Mouse (Mus musculus): ENCODE results near the gene Gm20388.

The Gm20388 gene

DNA sequence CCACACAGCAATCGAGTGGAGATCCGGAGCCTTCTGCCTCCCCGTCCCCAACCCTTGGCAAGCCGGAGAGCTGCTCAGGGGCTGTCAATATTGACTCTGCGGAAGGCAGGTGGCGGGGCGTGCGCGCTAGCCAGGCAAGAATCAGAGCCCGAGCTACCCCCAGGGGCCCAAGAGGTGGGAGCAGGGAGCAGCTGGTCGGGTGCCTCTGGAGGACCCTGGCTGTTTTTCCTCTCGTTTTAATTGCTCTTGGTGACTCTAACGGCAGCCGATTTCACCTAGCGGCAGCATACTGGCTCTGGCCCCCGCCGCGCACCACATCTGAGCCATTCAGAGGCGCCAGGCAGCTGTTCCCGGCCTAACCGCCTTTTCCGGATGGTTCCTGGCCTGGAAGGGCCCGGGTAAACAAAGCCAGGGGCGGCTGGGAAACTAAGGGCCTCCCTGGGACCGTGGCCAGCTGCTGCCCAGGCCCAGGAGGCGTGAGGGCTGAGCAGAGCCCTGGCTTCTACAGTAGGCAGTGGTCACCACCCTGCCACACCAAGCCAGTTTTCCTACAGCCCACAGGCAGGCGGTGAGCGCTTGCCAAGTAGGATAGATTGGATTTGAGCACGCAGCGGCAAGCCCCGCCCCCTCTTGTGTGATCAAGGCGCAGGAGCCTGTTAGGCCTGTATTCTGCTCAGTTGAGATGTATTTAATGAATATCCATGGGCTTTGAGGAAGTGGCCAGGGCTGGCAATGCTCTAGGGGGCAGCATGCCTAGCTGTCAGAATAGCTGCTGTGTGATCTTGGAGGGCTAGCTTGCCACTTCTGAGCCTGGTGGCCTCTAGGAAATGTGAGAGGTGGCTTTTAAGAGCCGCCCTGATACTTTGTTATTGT is 506.1 kb downstream of the Gm20388 start:
- DNase-seq (ENCODE audit: low spot score): peak; percentile 85

GRCm38 (mm10) chr8:120418188-120418587 is 507.5 kb downstream of the Gm20388 start:
- no peak for DNase-seq (ENCODE audit: low spot score)

GRCm38 (mm10) chr8:120419675-120420074 is 509.0 kb downstream of the Gm20388 start:
- no peak for DNase-seq (ENCODE audit: low spot score)

DNA sequence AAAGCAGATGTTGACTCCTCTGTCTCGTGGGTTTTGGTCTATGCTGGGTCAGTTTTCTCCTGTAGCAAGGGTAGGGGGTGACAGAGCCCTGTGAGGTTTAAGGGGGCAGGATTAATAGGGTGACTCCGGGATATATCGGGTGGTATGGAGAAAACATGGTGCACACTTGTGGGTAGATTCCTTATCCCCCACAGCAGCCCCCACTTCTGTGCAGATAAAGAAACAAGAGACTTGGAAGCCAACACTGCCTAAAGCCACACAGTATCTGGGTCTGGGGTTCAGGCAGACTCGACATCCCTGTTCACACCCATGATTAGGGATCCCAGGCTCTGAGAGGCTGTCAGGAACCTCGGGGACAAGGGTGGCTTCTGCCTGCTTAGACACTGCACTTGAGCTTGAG is 509.6 kb downstream of the Gm20388 start:
- DNase-seq (ENCODE audit: low spot score): no peak

DNA sequence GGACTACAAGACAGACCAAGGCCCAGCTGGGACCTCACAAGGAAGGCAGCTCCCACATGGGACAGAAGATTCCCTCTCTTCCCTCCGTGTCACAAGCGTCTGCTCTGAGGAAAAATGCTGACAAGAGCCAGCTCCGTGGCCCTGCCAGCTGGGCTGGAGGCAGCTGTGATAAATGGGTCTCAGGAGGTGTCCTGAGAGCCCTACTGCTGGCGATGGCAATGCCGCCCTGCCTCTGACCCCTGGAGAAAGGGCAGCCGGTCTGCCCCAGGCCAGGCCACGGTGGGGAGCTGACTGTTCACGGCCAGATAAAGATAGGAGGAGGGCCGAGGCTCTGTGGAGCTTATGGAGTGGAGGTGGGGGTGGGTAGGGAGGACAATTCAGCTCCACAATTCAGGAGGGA is 511.0 kb downstream of the Gm20388 start:
- peak; percentile 86 for DNase-seq (ENCODE audit: low spot score)

DNA sequence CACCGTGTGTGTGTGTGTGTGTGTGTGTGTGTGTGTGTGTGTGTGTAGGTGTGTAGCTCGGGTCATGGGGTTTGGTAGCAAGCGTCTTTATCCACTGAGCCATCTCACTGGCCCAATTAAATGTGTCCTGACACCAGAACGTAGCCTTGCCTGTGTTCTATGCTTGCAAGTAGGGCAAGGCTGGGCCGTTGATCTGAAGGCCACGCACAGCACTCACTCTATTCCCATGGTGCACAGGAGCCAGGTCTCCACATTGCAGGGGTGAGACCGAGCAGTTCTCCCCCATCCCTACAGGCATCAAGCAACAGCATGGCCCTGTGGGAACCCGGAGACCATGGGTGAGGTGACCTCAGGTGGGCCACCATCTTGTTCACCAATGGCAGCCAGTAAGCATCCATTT is 511.6 kb downstream of the Gm20388 start:
- no peak for DNase-seq (ENCODE audit: low spot score)

DNA sequence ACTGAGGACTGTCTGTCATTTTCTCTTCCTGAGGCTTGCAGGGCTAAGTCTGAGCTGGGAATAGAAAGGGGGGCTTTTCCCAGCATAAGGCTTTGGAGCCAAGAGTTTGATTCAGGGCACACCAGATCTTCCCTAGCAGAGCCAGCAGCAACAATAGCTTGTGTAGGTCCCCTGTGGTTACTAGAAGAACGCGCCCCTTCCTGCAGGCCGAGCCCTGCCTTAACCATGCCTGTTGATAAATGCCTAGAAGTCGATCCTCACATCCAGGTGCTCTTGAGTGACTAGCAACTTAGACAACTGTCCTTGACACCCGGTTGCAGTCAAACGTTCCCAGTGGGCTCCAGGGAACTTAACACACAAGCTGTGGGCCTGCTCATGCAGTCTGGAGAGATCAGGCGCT is 512.9 kb downstream of the Gm20388 start:
- no peak for DNase-seq (ENCODE audit: low spot score)

DNA sequence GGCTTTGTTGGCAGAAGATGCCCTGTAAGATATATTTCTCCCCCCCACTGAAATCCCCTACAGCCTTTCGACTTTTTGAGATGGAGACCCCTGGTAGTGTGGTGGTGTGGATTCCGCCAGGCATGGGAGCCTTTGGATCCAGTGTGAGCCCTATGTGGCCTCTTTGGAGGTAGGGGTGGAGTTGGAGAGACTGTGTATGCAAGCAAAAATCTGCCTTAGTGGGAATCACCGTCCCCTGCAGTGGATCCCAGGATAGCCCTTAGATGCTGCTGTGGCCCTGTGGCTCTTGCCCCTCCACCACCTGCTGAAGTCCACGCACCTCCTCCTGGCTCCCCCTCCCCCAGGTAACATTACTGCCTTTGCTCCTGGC is 514.2 kb downstream of the Gm20388 start:
- DNase-seq (ENCODE audit: low spot score): no peak

GRCm38 (mm10) chr8:120425199-120425941 is 514.7 kb downstream of the Gm20388 start:
- peak; percentile 78 for DNase-seq (ENCODE audit: low spot score)

GRCm38 (mm10) chr8:120426105-120426504 is 515.5 kb downstream of the Gm20388 start:
- DNase-seq (ENCODE audit: low spot score): no peak

DNA sequence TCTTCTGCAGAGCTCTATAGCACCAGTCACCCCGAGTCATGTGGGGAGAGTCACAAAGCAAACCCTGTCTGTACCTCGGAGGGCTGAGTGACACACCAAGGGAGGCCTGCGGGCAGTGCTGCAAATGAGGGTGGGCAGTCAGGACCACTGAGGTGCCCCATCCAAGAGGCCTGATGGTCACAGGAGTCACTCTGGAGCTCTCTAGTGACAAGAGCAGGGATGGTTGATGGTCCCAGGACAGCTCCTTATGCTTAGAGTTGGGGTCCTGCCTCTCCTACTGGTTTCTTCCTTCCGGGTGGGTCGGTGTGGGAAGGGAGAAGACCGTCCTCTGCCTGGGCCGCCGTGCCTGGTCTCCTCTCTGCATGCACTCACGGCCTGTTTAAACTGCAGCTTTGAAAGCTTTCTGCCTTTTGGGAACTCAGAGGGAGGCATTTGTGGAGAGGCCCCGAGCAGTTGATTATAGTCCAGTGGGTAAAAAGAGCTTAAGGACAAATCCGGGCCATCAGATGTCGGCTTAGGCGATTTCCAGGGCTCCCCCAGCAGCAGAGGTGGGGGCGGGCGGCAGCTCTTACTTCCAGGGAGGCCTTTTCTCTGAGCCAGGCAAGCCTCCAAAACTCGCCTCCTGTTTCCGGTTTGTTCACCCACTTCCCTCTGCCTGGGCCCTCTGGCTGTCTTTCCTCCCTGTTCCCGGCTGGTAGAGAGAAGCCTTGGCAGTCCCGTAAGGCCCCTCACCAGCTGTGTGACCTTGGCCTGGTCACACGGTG is 516.2 kb downstream of the Gm20388 start:
- DNase-seq (ENCODE audit: low spot score): no peak

- DNase-seq (ENCODE audit: low spot score): no peak
These were observed 517.9 kb downstream of the Gm20388 start for GRCm38 (mm10) chr8:120428492-120428891.

DNA sequence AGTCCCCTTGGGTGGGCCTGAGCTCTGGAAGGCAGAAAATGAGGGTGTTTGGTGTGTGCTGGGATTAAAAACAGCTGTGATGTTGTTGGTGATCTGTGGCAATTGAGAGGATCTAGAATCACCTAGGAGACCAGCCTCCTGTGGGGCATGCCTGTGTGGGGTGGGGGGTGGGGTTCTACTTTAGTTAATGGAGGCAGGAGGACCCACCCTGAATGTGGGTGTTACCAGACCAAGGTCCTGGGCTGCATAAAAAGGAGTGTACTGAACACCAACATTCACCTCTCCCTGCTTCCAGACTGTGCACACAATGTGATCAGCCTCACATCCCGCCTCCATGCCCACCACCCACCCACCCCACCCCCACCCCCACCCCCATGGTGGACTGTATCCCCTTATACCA is 518.5 kb downstream of the Gm20388 start:
- DNase-seq (ENCODE audit: low spot score): no peak

DNA sequence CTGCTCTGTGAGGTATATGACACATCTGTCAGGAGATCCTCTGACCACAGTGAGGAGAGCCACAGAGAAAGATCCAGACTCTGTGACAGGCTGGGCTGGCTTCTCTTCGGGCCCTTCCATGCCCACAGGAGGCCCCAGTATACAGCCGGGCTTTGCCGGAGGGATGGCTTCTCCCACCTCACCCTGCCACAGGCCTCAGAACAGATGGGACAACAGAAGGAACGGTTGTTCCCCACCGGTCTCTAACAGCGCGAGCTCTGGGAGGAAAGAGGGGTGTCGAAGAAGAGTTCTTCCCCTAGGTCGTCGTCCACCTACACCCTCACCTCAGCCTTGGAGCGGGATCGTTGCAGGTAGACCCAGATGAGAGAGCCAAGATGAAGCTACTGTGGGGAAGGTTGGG is 520.4 kb downstream of the Gm20388 start:
- no peak for DNase-seq (ENCODE audit: low spot score)

DNA sequence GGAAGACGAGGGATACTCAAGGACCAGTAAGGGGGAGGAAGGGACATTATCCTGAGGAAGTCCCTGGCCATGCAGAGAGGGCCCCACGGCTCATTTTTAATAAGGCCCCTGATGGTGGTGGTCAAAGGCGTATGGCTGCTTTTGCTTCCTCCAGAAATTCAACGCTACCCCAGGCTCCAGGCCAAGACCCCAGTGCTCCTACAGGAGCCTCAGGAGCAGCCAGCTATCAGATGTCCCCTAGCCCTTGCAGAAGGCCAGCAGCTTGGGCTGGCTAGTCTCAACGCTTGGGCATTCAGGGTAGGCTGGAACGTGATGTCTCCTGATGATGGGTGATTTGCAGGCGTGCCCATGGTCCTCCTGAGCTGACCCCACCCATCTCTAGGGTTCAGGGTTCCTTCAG is 521.8 kb downstream of the Gm20388 start:
- DNase-seq (ENCODE audit: low spot score): no peak

GRCm38 (mm10) chr8:120433143-120433542 is 522.5 kb downstream of the Gm20388 start:
- DNase-seq (ENCODE audit: low spot score): no peak

GRCm38 (mm10) chr8:120433734-120434133 is 523.1 kb downstream of the Gm20388 start:
- no peak for DNase-seq (ENCODE audit: low spot score)

DNA sequence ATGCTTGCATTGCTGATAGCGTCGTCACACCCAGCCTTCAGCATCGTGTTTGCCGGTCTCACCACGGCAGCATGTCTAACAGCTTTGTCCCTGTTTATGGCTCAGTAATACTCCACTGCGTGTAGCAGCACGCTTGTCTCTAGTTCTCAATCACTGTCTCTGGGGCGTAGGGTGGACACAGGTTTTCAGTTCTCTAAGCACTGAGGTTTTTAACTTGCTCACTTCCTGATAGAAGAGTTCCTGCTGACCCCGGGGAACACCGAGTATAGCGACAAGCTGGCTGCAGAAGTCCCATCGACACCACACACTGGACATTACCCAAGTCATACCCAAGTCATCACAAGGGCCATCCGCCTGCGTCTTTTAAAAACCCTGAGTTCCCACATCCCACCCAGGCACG is 525.1 kb downstream of the Gm20388 start:
- DNase-seq (ENCODE audit: low spot score): no peak

GRCm38 (mm10) chr8:120436491-120437030 is 525.9 kb downstream of the Gm20388 start:
- no peak for DNase-seq (ENCODE audit: low spot score)

GRCm38 (mm10) chr8:120437207-120437606 is 526.6 kb downstream of the Gm20388 start:
- DNase-seq (ENCODE audit: low spot score): no peak

GRCm38 (mm10) chr8:120437666-120438395 is 527.2 kb downstream of the Gm20388 start:
- DNase-seq (ENCODE audit: low spot score): no peak

GRCm38 (mm10) chr8:120439309-120439708 is 528.7 kb downstream of the Gm20388 start:
- peak; percentile 70 for DNase-seq (ENCODE audit: low spot score)
